Mouse (Mus musculus) myocyte (in vitro differentiated cells): ENCODE measurements around the gene Il17rd.

ENCODE experiments used
- E2F4 ChIP-seq: IDR thresholded peaks from one replicate; pipeline ENCODE4 v1.6.1; 2011; ENCODE audit warnings: mild to moderate bottlenecking, control low read depth, moderate library complexity; ENCODE audit not compliant: insufficient read depth
- MAX ChIP-seq: IDR thresholded peaks from one replicate; pipeline ENCODE4 v1.6.1; 2011; ENCODE audit warnings: low read depth, mild to moderate bottlenecking, control low read depth
- MYOG ChIP-seq, 3 experiments: IDR thresholded peaks; one replicate each; pipeline ENCODE4 v1.6.1; 2011; ENCODE audit warnings: control low read depth in 2 of 3, low read depth in 2 of 3, mild to moderate bottlenecking in 2 of 3; ENCODE audit not compliant: insufficient read length in 2 of 3, control insufficient read depth in 1 of 3, insufficient read depth in 1 of 3
- POLR2A ChIP-seq: IDR thresholded peaks from one replicate; pipeline ENCODE4 v1.6.1; 2011; ENCODE audit warnings: low read depth, mild to moderate bottlenecking, control low read depth, moderate library complexity; ENCODE audit not compliant: insufficient read length
- POLR2AphosphoS2 ChIP-seq: IDR thresholded peaks from one replicate; pipeline ENCODE4 v1.6.1; 2011; ENCODE audit warnings: low read depth, control low read depth; ENCODE audit not compliant: insufficient read length
- TCF12 ChIP-seq: IDR thresholded peaks from one replicate; pipeline ENCODE4 v1.6.1; 2011; ENCODE audit warnings: mild to moderate bottlenecking, control low read depth; ENCODE audit not compliant: poor library complexity, insufficient read depth, severe bottlenecking
- TCF3 ChIP-seq: IDR thresholded peaks from one replicate; pipeline ENCODE4 v1.6.1; 2011; ENCODE audit warnings: low read depth, control low read depth; ENCODE audit not compliant: insufficient read length

GRCm38 (mm10) chr14:27029771-27030173 lies 9.0 kb upstream of the Il17rd start:
- TF ChIP-seq POLR2A (no peak), TCF12 (no peak), E2F4 (no peak), MYOG (IDR thresholded peaks at IDR 0.05; ENCODE audit: control insufficient read depth in 1 of 3, insufficient read depth in 1 of 3, insufficient read length in 2 of 3, low read depth in 2 of 3) (no peak), MAX (no peak), POLR2AphosphoS2 (no peak), TCF3 (no peak)
